Mouse (Mus musculus): ENCODE measurements around the gene Csnk2a1.

Csnk2a1 gene

DNA sequence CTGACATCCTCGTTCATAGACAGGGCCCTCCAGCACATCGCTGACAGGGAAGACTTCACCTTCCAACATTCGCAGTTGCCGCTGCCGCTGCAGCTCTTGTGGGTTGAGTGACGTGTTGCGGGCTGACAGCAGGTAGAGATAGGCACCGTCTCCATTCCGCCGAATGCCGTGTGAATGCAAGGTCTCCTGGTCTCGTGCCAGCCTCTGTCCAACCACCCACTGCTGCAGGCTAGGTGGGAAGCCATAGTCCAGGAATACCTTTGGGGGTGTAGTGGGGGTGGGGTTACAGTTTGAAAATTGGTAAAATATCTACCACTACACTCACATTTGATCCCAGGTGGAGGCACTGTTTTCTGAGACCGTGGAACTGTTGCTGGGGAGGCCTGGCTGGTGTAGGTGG, 99.5 kb downstream of the Csnk2a1 start:
- WGBS: 77% methylated on average over 13 of the region's 13 CpGs

DNA sequence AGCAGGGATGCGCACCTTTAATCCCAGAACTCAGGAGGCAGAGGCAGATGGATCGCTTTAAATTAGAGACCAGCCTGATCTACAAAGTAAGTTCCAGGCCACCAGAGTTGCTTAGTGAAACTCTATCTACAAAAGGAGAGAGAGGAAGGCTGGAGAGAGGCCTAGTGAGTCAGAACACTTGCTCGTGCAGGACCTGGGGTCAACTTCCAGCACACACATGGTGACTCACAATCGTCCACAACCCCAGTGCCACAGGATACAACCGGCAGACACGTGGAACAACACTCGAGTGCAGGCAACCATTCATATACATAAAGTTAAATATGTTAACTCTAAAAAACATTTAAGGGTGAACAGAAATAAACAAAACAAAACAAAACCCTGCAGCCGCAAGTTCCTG, 100.0 kb downstream of the Csnk2a1 start:
- WGBS: 89% methylated on average over 8 of the region's 8 CpGs

DNA sequence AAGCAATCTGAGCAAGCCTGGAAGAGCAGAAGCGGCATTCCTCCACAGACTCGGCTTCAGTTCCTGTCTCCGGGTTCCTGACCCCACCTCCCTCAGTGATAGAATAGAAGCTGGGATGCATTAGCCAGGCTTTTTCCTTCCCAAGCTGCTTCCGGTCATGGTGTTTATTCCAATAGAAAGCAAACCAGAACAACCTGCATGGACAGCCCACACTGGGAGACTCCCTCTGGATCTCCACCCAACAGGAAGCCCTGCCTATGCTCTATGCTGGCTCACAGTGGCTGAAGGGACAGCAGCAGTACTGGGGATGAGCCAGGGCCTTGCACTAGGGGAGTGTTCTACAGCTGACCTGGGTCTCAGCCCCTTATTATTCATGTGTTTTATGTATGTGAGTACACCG, 101.3 kb downstream of the Csnk2a1 start:
- WGBS: 78% methylated on average over 5 of the region's 5 CpGs

DNA sequence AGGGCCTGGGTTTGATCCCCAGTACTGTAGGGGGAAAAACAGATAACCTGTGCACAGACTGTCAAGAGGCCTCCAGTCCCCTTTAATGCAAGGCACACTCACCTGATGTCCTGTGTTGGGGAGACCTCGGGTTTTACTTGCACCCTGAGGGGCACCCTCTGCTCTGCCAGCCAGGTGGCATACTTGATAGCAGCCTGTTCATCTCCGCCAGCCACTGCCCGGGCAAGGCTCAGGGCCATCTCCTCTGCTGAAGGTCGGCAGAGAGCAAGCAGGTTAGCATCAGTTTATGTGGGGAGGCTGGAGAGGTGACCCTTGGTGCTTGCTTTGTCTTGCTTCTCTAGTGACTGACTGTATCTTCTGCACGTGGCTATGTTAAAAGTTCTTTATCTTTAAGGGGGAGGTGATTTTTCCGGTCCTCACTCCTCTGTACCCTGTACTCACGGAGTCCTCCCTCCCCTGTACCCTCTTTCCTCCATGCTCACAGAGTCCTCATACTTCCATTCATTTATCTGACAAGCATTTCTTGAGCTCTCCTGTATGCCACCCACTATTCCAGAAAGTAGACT, 104.3 kb downstream of the Csnk2a1 start:
- WGBS: 62% methylated on average over 7 of the region's 7 CpGs

Data from cerebral cortex, adult 2 months (tissue).